Mouse (Mus musculus) liver, adult 2 months (tissue): ENCODE data around the gene Fbh1. TPM values are rescaled to one million over a fixed set of nuclear protein-coding genes. Genes with fewer than 3 reads are reported as not detected.

Source experiments
- DNase-seq: peaks from one replicate; pipeline ENCODE4 v3.0.0-alpha.2; 2011; ENCODE audit warnings: low read depth, low spot score; ENCODE audit errors: extremely low read depth
- H3K27ac ChIP-seq: fragments of 200-500 bp; replicated peaks from 2 replicates; pipeline ENCODE4 v1.5.1; 2012; ENCODE audit warnings: low read depth, mild to moderate bottlenecking, control low read depth, inconsistent platforms, low read length; ENCODE audit not compliant: insufficient read depth
- H3K27me3 ChIP-seq: fragments of 200-500 bp; 2 replicates; pipeline ENCODE4 v1.6.1; 2012; ENCODE audit warnings: mild to moderate bottlenecking, moderate library complexity, low read length, inconsistent platforms; ENCODE audit not compliant: control insufficient read depth, insufficient read depth
- H3K36me3 ChIP-seq: fragments of 200-500 bp; 2 replicates; pipeline ENCODE4 v1.6.1; 2012; ENCODE audit warnings: low read length, inconsistent platforms; ENCODE audit not compliant: control insufficient read depth, insufficient read depth
- H3K4me1 ChIP-seq: fragments of 200-500 bp; 2 replicates; pipeline ENCODE4 v1.6.1; 2011; ENCODE audit warnings: low read length; ENCODE audit not compliant: control insufficient read depth, insufficient read depth
- H3K4me3 ChIP-seq: fragments of 200-500 bp; 2 replicates; pipeline ENCODE4 v1.5.1; 2011; ENCODE audit warnings: low read depth, mild to moderate bottlenecking, control low read depth, low read length, moderate library complexity; ENCODE audit not compliant: insufficient read depth
- H3K79me2 ChIP-seq: fragments of 200-500 bp; 2 replicates; pipeline ENCODE4 v1.6.1; 2012; ENCODE audit warnings: inconsistent platforms, mild to moderate bottlenecking, low read length, moderate library complexity; ENCODE audit not compliant: control insufficient read depth, insufficient read depth
- H3K9ac ChIP-seq: fragments of 200-500 bp; 2 replicates; pipeline ENCODE4 v1.6.1; 2012; ENCODE audit warnings: low read depth, mild to moderate bottlenecking, control low read depth, inconsistent platforms, low read length
- CTCF ChIP-seq: fragments of 200-500 bp; IDR thresholded peaks from 2 replicates; pipeline ENCODE4 v1.5.1; 2011; ENCODE audit warnings: low read depth, low read length, control low read depth
- POLR2A ChIP-seq: fragments of 200-500 bp; IDR thresholded peaks from 2 replicates; pipeline ENCODE4 v1.6.1; 2011; ENCODE audit warnings: low read length, control low read depth; ENCODE audit not compliant: insufficient read depth; ENCODE audit errors: extremely low read depth
- WGBS: fragments of 180-500 bp; shearing (Covaris S2); methylation state at CpG from one replicate; pipeline ENCODE4 v1.1.7; 2018; 5-methylcytosine and 5-hydroxymethylcytosine counted together
- polyA plus RNA-seq: library from polyadenylated mRNA; depleted of rRNA; stranded (reverse); fragments of >200 nt; gene quantifications from 2 replicates; pipeline ENCODE4 v1.2.3, GENCODE M21; 2012
- total RNA-seq: library from RNA; depleted of rRNA; stranded (reverse); fragments of >200 nt; gene quantifications from 2 replicates; pipeline ENCODE4 v1.2.3, GENCODE M21; 2014

Fbh1 gene
- total and polyA plus RNA-seq, 2 experiments, result 20.4 to 40.0 TPM

GRCm38 (mm10) chr2:11735853-11736252 lies 41.5 kb downstream of the Fbh1 start:
- peak; percentile 43 for DNase-seq
- no peak overlapping the region for H3K9ac ChIP-seq
- WGBS, result 59% methylated on average over 6 of the region's 6 CpGs

GRCm38 (mm10) chr2:11732978-11733377 lies 44.4 kb downstream of the Fbh1 start:
- WGBS, result 82% methylated on average over 5 of the region's 5 CpGs
- no peaks in the 10 kb centered on the region for H3K4me1 ChIP-seq
- no peak overlapping the region for H3K4me3 ChIP-seq
- TF ChIP-seq CTCF (no peak), POLR2A (no peak)
- H3K27ac ChIP-seq, result no peak overlapping the region
- peaks cover 46% of the 10 kb centered on the region for H3K36me3 ChIP-seq
- no peaks in the 10 kb centered on the region for H3K27me3 ChIP-seq
- DNase-seq, result no peak
- no peak overlapping the region for H3K9ac ChIP-seq
- no peaks in the 10 kb centered on the region for H3K79me2 ChIP-seq

More at GRCm38 (mm10) chr2:11735853-11736252, 41.5 kb downstream of the Fbh1 start:
- Histone ChIP-seq H3K27ac (no peak overlapping the region), H3K4me3 (no peak overlapping the region), H3K27me3 (no peaks in the 10 kb centered on the region), H3K79me2 (no peaks in the 10 kb centered on the region), H3K36me3 (peaks cover 28% of the 10 kb centered on the region), H3K4me1 (no peaks in the 10 kb centered on the region)
- TF ChIP-seq CTCF, result no peak
- TF ChIP-seq POLR2A, result no peak

- Histone ChIP-seq H3K4me3 (no peak overlapping the region), H3K36me3 (peaks cover 69% of the 10 kb centered on the region), H3K27me3 (no peaks in the 10 kb centered on the region), H3K79me2 (no peaks in the 10 kb centered on the region), H3K27ac (no peak overlapping the region), H3K4me1 (no peaks in the 10 kb centered on the region), H3K9ac (no peak overlapping the region)
- 79% methylated on average over 3 of the region's 3 CpGs for WGBS
- TF ChIP-seq POLR2A, result no peak
- TF ChIP-seq CTCF, result no peak
- DNase-seq, result no peak
These were observed 48.3 kb downstream of the Fbh1 start for GRCm38 (mm10) chr2:11729091-11729490.

GRCm38 (mm10) chr2:11727574-11727973 lies 49.8 kb downstream of the Fbh1 start:
- Histone ChIP-seq H3K4me3 (no peak overlapping the region), H3K9ac (no peak overlapping the region), H3K79me2 (no peaks in the 10 kb centered on the region), H3K4me1 (no peaks in the 10 kb centered on the region), H3K27me3 (no peaks in the 10 kb centered on the region), H3K27ac (no peak overlapping the region), H3K36me3 (peaks cover 74% of the 10 kb centered on the region)
- no peak for DNase-seq
- 92% methylated on average over 5 of the region's 5 CpGs for WGBS
- TF ChIP-seq POLR2A, result no peak
- no peak for TF ChIP-seq CTCF

- peaks cover 8% of the 10 kb centered on the region for H3K4me1 ChIP-seq
- H3K36me3 ChIP-seq, result peaks cover 84% of the 10 kb centered on the region
- H3K79me2 ChIP-seq, result no peaks in the 10 kb centered on the region
- H3K27me3 ChIP-seq, result no peaks in the 10 kb centered on the region
- no peak overlapping the region for H3K27ac ChIP-seq
- no peak overlapping the region for H3K9ac ChIP-seq
- no peak overlapping the region for H3K4me3 ChIP-seq
- 90% methylated on average over 9 of the region's 9 CpGs for WGBS
- no peak for DNase-seq
- TF ChIP-seq POLR2A (no peak), CTCF (no peak)
These were observed 54.8 kb downstream of the Fbh1 start for GRCm38 (mm10) chr2:11722564-11722963.

- H3K27me3 ChIP-seq, result no peaks in the 10 kb centered on the region
- no peak for TF ChIP-seq POLR2A
- no peak for TF ChIP-seq CTCF
- peaks cover 11% of the 10 kb centered on the region; the same call in 1 of the 2 replicates for H3K79me2 ChIP-seq
- H3K4me3 ChIP-seq, result no peak overlapping the region
- DNase-seq, result peak; percentile 84
- H3K9ac ChIP-seq, result no peak overlapping the region
- WGBS, result 31% methylated on average over 2 of the region's 2 CpGs
- H3K27ac ChIP-seq, result peak overlapping the region; percentile 7
- H3K4me1 ChIP-seq, result peaks cover 31% of the 10 kb centered on the region
- peaks cover 69% of the 10 kb centered on the region for H3K36me3 ChIP-seq
These were observed 58.8 kb downstream of the Fbh1 start for GRCm38 (mm10) chr2:11718573-11718972.
